Mouse (Mus musculus) bone marrow, adult 2 months (tissue): Measurements from ENCODE around the gene Wdr34.

ENCODE experiments used
- CTCF ChIP-seq: fragments of 200-500 bp; IDR thresholded peaks from 2 replicates; pipeline ENCODE4 v1.5.1; 2011; ENCODE audit warnings: low read length, control low read depth; ENCODE audit not compliant: control insufficient read depth, insufficient read depth
- POLR2A ChIP-seq: fragments of 200-500 bp; IDR thresholded peaks from 2 replicates; pipeline ENCODE4 v1.6.1; 2011; ENCODE audit warnings: low read depth, mild to moderate bottlenecking, control low read depth, low read length, borderline replicate concordance; ENCODE audit not compliant: control insufficient read depth

GRCm38 (mm10) chr2:30039687-30040086 lies 9.0 kb downstream of the Wdr34 start:
- TF ChIP-seq POLR2A = no peak
- no peak for TF ChIP-seq CTCF
